Mouse (Mus musculus): ENCODE measurements around the gene Txndc12. TPM values are rescaled to one million over a fixed set of nuclear protein-coding genes. Genes with fewer than 3 reads are reported as not detected.

Gene Txndc12
- polyA plus RNA-seq (2012; rRNA removed; ENCODE audit: low replicate concordance) = 9.5 and 16.8 TPM in 2 replicates

GRCm38 (mm10) chr4:108834115-108834970 is at the start of gene Txndc12:
TSS of gene Txndc12 (plus strand) at chr4:108834601.

GRCm38 (mm10) chr4:108832916-108833827 is 1.2 kb upstream of the Txndc12 start, which contains the start of gene Btf3l4:
TSS of gene Btf3l4 (minus strand) at chr4:108833614.

GRCm38 (mm10) chr4:108847715-108848504 is 13.5 kb downstream of the Txndc12 start, which contains the start of gene Kti12:
TSS of gene Kti12 (plus strand) at chr4:108847785.

GRCm38 (mm10) chr4:108848505-108848848 is 14.1 kb downstream of the Txndc12 start, which contains the start of gene A730015C16Rik:
TSS of gene A730015C16Rik (minus strand) at chr4:108848619.

GRCm38 (mm10) chr4:108878963-108879822 is 44.8 kb downstream of the Txndc12 start, which contains the start of gene Rab3b:
TSS of gene Rab3b (plus strand) at chr4:108879063.

Other genes starting within 250 kb of the Txndc12 start
- gene Cc2d1b, start 214.7 kb upstream of the Txndc12 start, polyA plus RNA-seq (2012; rRNA removed; ENCODE audit: low replicate concordance) = 30.7 and 34.0 TPM in 2 replicates
- gene 3110021N24Rik, start 115.0 kb upstream of the Txndc12 start, polyA plus RNA-seq (2012; rRNA removed; ENCODE audit: low replicate concordance) = 0.11 TPM in 1 of 2 replicates, not detected in the other
- 3.3 and 6.3 TPM in 2 replicates for gene Zfyve9, start 53.8 kb upstream of the Txndc12 start, polyA plus RNA-seq (2012; rRNA removed; ENCODE audit: low replicate concordance)
- 9.9 and 18.9 TPM in 2 replicates for gene Btf3l4, start 987 bp upstream of the Txndc12 start, polyA plus RNA-seq (2012; rRNA removed; ENCODE audit: low replicate concordance)
- gene Kti12, start 13.2 kb downstream of the Txndc12 start, polyA plus RNA-seq (2012; rRNA removed; ENCODE audit: low replicate concordance) = 31.3 and 49.9 TPM in 2 replicates
- 0.13 and 0.22 TPM in 2 replicates for gene A730015C16Rik, start 14.0 kb downstream of the Txndc12 start, polyA plus RNA-seq (2012; rRNA removed; ENCODE audit: low replicate concordance)
- gene Rab3b, start 44.5 kb downstream of the Txndc12 start, polyA plus RNA-seq (2012; rRNA removed; ENCODE audit: low replicate concordance) = 0.88 and 1.2 TPM in 2 replicates
- gene Nrd1, start 166.1 kb downstream of the Txndc12 start, polyA plus RNA-seq (2012; rRNA removed; ENCODE audit: low replicate concordance) = 17.4 and 60.1 TPM in 2 replicates